Mouse (Mus musculus) c-Kit-negative CD71-positive TER-119-positive erythroid progenitor cells, embryonic 14.5 days (primary cell): ENCODE measurements around the gene Nemp2.

Source experiments
- DNase-seq: peaks from one replicate; pipeline ENCODE4 v3.0.0-alpha.2; 2013; ENCODE audit warnings: low read depth, low spot score

The Nemp2 gene

DNA sequence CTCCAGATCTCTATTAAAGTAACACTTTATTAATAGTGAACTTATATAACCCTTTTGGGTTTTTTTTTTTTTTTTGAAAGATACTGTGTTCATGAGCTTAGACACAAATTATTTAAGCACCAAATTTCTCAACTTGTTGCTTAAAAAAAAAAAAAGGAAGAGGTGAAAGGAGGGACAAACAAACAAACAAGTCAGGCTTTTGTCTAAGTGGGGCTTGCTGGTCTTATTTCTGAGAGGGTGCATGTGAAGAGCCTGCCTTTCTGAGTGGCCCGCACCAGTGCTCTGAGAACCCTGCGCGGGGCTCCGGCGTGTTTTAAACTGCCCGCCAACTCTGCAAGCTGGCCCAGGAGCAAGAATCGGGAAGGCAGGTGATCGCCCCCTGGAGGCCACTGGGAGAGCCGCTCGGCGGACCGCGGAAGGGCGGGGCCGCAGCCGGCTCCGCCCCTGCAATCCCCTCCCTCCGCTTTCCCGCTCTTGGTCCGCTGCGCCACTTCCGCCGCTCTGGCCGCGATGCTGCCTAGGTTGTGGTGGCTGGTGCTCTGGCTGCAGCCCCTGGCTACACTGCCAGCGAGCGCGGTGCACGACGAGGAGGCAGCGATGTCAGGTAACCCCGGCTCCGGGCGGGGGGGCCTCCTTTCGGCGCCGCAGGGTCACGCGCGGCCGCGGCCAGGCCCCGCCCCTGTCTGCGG lies at the start of gene Nemp2:
Gene Nemp2, plus strand, starts transcription at position 456 of the 689 bp plus-strand sequence.
- peak; percentile 71 for DNase-seq

DNA sequence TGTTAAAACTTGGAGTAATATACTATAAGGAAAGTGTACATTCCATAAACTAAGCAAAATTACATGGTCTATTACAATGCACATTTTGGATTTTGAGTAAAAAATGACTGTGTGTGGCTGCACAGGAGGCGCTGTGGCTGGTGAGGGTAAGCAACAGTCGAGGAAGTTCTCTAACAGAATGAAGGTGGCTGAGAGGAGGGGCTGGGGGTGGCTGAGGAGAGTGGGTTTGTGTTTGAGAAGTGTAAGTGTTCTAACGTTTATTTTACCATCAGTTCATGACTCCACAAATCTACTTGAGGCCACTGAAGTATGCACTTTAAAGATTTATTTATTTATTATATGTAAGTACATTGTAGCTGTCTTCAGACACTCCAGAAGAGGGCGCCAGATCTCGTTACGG lies 48.8 kb upstream of the Nemp2 start:
- no peak for DNase-seq

DNA sequence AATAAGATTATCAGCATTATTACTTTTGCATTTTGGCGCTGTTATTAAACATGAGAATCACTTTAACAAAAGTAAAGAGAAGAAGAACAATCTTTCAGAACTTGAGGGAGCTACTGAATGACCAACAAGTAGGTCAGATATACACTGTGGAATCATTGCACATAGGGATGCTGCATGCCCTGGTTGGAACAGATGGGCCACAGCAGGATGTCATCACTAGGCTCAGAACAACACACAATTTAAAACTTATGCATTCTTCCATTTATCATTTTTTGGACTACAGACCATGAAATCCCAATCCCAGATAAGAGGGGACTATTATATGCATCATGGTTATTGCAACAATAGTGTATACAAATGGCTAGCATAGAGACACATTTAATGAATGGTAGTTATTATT lies 47.6 kb upstream of the Nemp2 start:
- DNase-seq = no peak

DNA sequence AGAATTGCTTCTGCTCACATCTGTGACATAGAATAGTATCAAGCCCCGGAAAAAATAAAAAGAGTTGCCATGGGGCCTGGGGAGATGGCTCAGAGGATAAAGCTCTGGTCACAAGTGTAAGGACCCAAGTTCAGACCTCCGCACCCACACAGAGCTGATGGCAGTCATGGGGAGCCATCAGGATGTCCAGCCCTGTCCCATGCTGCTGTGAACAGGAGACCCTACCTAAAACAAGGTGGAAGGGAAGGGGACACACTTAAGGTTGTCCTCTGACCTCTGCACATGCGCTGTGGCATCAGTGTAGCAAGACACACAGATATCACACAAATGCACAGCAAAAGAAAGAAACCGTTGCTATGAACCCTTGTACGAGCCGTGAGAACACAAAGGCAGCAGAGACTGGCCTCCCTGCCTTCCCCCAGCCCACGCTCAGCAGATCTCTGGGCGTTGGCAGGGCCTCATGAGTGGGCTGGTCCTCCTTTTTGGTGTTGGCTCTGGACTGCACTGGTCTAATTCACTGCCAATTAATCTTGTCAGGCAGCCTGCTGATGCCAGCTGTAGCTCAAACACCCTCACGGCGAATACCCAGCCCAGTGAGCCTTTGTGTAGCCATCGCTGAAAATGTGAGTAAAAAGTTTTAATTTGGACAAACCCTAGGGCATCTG lies 33.4 kb upstream of the Nemp2 start:
- DNase-seq = no peak

DNA sequence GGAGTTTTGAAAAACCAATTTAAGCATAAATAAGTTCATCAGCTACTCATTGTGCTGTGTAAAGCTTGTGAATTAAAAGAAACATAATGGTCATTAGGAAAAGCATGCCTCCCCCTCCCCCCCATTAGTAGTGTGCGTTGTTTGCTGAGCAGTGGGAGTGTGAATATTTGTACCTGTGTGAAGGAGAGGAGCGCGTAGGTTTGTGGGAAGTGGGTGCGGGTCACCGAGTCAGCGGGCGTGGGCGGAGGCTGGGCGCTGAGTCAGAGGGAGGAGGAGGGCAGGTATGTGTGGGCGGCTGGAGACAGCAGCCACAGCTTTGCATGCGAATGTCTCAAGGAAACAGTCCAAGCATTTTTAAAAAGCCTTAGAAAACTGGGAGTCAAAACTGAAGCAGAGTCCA lies 32.7 kb upstream of the Nemp2 start:
- DNase-seq = no peak

DNA sequence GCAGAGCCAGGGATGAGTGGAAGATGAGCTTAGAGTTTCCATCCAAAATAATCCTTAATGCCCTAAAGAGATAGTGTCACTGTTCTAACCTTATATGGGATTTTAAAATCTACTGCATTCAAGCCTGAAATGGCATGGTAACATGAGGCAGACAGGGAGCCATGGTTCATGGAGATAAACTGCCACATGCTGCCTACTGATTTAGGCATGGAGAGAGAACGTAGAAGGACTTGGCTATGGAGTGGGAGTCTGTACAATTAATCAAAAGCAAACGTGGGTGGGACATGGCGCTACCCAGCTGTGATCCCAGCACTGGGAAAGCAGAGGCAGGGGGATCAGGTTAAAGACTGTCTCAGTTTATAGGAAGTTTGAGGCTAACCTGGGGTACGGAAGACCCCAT lies 32.1 kb upstream of the Nemp2 start:
- DNase-seq = no peak

DNA sequence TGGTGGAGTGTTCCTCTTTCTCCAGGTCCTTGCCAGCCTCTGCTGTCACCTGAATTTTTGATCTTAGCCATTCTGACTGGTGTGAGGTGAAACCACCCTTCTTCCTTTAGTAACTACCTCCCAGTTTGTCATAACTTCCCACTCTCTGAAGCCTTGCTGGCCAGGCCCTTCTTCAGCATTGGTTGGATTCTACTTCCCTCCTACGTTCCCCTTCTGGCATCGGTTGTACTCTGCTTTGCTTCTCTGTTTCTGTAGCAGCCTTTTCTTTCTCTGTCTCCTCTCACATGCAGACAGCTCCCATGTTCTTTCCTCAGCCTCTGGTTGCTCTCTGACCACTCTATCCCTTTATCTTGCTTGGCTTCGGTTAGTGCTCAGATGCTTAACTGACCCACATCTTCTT lies 29.0 kb upstream of the Nemp2 start:
- DNase-seq = no peak

DNA sequence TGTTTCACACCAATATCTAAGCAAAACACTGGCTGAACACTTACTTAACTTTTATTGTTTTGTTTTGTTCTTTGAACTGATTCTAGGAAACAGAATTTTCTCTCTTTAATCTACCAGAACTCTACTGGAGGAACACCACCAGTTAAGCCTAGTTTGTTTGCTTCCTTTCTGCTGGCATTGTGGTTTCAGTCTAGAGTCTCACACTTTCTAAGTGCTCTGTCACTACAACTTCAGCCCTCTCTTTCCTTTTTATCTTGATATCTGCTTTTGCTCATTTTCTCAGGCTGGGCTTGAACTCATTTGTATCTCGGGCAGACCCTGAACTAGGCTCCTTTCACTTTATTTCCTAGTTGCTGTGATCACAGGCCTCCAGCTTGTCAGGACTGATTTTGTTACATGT lies 22.8 kb upstream of the Nemp2 start:
- DNase-seq = no peak

DNA sequence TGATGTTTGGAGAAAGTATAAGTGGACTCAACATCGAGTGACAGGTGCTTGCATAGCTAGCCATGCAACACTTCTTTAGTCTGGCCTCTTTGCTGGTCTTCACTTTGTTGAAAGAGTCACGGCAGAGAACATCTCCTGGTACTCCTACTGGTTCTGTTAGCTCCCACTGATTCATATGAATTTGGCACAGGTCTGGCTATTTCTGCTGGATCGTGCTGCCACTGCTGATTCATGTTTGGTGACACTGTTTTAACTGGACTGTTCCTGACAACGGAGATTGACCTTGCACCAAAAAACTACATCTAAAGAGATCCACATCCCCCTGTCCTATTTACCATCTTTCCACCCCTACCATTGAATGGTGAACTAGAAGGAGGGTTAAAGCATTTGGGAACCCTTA lies 22.0 kb upstream of the Nemp2 start:
- no peak for DNase-seq

DNA sequence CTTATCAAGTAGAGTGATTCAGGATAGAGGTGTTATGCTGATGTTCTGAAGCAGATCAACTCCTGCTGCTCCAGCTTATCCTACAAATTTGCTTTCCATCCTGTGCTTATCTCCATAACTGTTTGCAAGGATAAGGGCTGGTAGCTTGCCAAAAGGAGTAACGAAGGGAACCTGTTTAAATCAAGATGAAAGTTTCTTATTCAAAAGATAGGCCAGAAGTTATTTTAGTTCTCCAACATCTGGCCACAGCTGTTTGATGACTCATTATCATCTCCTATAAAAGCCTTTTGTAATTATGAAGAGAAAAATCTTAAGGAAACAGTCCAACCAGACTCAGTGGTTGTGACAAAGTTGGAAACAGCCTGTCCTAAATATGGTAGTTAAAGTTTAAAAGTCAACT lies 12.3 kb upstream of the Nemp2 start:
- DNase-seq = no peak

DNA sequence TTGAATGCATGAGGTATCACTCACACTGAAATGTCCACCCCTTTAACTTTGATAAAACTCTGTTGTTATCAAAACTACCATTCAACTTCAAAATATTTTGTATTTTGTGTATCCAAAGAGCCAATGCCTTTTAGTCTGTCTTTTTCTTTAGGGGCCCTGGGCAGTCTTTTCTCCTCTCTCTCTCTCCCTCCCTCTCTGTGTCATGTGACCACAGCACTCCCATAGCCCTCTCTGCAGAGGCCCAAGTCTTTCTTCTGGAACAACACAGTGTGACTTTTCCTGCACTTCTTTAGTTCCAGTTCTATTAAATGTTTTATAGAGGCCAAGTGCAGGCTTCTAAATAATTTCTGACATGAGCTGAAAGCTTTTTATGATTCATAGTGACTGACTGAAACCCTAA lies 10.1 kb upstream of the Nemp2 start:
- no peak for DNase-seq

DNA sequence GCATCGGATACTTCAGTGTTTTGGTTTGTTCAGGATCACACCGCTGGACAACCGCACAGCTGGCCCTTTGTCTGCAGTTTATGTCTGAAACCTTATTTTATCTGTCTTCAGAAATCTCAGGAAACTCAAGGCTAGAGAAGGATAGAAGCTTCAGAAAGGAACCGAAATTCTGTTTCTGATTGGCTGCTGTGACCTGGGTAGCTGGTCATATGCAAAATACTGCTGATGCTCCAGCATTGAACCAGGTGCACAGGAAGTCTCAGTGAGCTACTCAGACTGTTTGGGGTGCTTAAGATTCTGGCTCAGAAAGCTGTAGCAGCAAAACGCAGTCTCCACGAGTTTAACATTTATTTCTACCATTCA lies 415 bp downstream of the Nemp2 start:
- no peak for DNase-seq

DNA sequence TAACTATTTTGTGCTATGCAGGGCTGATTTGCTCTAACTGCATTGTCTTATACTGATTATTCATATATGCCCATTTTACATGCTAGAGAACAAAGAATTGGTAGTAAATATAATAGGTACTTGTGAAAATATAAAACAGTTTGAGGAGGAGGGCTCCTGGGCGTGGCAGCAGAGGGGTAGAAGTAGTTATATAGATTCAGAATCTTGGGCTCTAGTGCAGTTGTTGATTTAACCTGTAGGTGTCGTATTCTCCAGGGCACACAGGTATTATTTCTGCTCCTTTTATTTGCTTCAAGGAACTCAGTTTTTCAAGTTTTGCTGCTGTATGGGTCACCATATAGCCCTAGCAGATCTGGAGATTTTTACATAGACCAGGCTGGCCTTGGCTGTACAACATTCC lies 1.1 kb downstream of the Nemp2 start:
- no peak for DNase-seq

DNA sequence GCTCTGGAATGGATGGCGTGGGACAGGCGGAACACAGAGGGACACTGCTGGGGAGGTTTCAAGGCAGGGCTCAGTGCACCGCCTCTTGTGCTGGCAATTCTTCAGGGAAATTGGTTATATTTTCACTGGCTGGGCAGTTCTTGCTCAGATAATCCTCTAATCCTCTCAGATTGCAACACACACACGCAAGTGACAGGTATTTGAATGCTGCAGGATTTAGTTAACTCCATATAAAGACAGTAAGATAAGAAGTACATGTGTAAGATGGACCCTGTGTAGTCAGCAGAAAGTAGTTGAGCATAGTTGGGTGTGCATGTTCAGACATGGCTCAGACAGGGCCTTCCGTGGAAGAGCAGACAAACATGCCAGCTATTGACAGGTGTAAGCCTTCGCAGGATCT lies 3.7 kb downstream of the Nemp2 start:
- DNase-seq = no peak

DNA sequence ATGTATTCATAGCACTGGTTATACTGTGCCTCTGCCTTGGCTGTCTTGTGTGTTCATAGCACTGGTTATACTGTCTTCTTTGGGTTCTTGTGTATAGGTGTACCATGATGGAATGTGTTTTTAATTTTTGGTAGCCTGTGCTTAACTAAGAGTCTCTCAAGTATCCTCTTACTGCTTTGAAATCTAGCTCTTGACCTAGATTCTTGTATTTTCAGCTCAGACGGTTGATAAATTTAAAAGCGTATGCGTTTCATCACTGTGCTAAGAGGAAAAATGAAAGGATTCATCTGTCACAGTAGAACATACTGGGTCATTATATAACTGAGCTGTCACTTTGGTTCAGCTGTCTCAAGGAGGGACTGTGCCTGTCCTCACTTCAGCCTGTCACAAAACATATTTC lies 5.4 kb downstream of the Nemp2 start:
- no peak for DNase-seq

DNA sequence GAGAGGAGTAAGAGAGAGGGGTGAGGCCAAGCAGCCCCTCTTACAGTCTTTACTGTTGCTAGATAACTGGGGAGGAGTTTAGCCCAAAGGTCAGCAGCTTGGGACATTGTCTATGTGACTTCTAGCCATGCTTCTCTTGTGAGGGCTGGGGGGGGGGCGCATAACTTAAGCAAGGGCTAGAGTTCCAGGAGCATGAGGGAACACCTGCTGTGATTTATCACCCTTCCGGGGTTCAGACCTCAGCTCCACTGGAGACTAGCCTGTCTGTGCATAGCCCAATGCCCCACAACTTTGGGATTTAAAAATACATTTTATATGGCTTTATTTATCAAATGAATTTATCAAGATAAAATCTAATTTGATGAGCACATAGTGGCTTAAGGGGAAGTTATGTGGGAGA lies 7.6 kb downstream of the Nemp2 start:
- no peak for DNase-seq

DNA sequence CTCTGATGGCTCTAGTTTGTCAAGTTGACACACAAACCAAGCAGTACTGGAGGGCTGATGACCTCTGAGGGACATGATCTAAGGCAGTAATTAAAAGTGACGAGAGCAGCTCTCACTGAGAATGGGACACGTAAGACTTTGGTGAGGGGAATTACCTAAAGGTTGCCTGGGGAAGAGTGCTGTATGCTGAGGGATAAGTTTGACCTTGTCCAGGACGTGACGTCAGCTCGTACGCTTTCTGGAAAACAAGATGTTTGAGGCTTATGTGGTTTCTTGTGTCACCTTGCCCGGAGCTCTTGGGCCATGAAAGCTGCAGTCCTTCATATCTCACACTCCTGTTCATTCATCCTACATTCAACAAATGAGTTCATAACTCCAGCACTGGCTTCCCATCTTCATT lies 8.6 kb downstream of the Nemp2 start:
- no peak for DNase-seq

DNA sequence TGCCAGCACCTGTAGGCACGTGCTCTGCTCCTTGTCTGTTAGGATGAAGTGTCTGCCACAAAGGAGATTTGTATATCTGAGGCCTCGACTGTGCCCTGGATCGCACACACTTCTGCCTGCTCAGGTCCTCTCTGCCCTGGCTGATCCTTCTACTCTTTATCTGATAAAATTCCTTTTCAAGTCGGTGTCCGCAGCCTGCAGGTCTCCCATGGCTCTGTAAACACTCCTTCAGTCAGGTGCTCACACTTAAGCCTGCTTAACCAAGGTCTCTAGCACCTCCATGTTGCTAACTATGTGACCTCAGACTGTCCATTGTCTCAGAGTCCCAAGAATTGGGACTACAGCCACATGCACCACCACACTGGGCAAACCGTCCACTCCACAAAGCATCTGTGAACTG lies 9.8 kb downstream of the Nemp2 start:
- DNase-seq = no peak

DNA sequence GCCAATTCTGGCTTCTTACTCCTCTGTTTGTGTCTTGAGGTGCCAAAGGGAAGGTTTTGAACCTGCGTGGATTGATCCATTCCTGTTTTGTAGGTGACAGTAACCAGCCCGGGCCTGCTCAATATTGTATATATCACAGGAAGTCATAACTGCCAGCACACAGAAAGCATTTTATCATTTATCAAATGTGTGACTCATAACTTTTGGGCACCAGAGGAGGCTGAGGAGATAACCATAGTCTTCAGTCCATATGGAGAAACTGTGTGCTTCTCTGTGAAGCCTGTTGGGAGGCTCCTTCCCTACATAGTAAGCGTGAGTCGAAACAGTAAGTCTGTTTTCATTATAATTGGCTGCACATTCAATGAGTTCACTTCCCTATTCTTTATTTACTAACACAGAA lies 10.2 kb downstream of the Nemp2 start:
- DNase-seq = no peak

DNA sequence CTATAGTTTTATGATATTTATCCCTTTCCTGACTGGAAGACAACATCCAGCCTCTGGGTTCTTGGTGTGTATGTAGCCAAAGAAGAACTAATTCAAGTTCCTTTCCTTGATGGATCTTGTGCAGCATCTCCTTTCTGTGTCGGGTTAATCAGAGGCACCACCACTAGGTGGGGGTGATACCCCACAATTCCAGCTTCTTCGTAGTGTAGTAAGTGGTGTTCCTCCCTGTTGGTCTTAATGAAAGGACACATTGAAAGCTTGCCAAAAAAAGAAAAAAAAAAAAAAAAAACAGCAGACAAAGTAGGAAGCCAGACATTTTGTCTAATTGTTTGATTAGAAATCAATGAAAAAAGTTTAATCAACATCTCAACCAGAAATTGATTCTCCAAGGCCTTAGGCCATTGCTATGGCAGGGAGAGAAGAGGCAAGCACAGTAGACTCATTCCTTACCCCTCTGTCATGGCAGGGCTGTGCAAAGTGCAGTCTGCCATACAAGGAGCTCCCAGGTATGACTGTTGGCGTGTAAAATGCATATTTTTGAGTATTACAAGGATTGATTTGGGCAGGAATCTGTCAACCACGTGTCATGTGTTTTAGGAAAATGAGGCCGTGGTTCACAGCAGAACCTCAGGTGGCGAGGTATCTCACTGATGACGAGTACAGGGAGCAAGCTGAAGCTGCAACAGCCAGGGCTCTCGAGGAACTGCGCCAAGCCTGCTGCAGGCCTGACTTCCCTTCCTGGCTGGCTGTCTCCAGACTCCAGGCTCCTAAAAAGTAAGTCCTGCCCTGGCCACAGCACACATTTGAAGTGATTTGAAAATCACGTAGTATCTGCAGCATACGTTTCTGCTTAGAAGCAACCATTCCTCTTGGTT lies 17.9 kb downstream of the Nemp2 start:
- DNase-seq = no peak

DNA sequence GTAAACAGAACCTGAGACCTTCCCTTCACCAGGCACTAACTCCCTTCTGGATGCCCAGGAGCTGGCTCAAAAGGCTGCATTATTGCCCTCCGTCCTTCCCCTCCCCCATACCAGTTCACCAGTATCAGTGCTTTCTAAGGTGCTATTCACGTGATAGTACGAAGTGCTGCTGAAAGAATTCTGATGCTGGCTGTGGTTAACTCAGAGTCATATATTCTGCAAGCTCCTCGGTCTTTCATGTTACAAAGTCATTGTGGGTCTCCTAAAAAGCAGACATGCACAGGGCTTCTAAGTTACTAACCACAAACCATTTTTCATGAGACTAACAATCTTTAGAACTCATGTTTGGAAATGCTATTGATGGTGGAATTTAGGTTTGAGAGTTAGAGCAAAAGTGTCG lies 19.6 kb downstream of the Nemp2 start:
- DNase-seq = no peak

DNA sequence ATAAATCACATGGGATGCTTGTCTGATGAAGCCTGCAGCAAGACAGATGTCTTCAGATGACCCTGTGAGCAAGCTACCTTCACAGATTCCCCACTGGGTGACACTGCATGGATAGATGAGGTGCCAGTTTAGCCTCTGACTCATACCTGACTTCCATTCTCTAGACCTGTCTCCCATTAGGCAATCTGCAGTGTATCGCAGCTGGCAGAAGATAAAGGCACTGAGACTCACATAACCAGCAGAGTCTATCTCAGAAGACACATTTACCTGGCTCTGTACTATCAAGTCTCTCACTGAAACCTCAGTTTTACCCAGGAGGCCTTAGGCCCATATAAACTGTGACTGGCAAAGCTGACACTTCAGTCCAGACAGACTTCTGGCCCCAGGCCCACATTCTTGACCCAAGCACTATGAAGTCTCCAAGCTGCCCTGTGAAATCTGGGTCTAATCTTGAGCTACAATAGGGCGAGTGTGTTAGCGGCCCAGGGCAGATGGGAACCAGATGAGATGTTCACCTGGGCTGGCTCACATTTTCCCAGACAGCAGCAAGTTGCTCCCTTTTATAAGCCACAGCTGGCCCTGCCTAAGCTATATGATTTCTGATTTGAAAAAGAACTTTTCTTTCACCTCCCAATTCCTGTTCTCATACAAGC lies 22.2 kb downstream of the Nemp2 start:
- no peak for DNase-seq
